Mouse (Mus musculus): ENCODE measurements around the gene Gpr162.

GRCm38 (mm10) chr6:124856916-124857839 is 6.6 kb downstream of the Gpr162 start, which contains the start of gene P3h3:
- TF ChIP-seq CTCF (conservative IDR thresholded peaks at IDR 0.05 in 1 of 2, IDR thresholded peaks at IDR 0.05 in 1 of 2; ENCODE audit: low read depth in 2 of 2, low read length in 2 of 2) (peak in 1 of 2 experiments; percentile 69; a peak in 2 of 4 replicates), MYC (IDR thresholded peaks at IDR 0.05; ENCODE audit: low read depth, low read length) (no peak), ELF1 (IDR thresholded peaks at IDR 0.05; ENCODE audit: low read depth, low read length) (no peak), CHD2 (IDR thresholded peaks at IDR 0.05; ENCODE audit: low read length) (no peak), EP300 (IDR thresholded peaks at IDR 0.05; ENCODE audit: low read length) (no peak), MEF2A (IDR thresholded peaks at IDR 0.05; ENCODE audit: borderline replicate concordance, low read depth, low read length) (no peak), JUN (IDR thresholded peaks at IDR 0.05; ENCODE audit: insufficient read depth, low read depth, low read length) (no peak), USF1 (IDR thresholded peaks at IDR 0.05; ENCODE audit: low read depth, low read length) (no peak)
